Mouse (Mus musculus) midbrain, embryonic 11.5 days (tissue): ENCODE results near the gene Ccp110. TPM values are rescaled to one million over a fixed set of nuclear protein-coding genes. Genes with fewer than 3 reads are reported as not detected.
A peak's percentile ranks its signal among the peaks of the same experiment; 100 is the strongest.

ENCODE experiments used
- ATAC-seq: fragments of 200-750 bp; cut with Nextera tagmentation; 2 replicates; pipeline ENCODE4 v1.8.0; 2017; ENCODE audit warnings: moderate TSS enrichment, moderate library complexity; ENCODE audit not compliant: low FRiP score
- DNase-seq: peaks from one replicate; pipeline ENCODE4 v3.0.0; 2015; ENCODE audit warnings: low spot score; ENCODE audit errors: missing footprints
- H3K27ac ChIP-seq: fragments of 300-500 bp; sonication (generic); 2 replicates; pipeline ENCODE4 v1.5.1; 2014; ENCODE audit warnings: low read depth, low read length
- H3K27me3 ChIP-seq: fragments of 300-500 bp; sonication (generic); 2 replicates; pipeline ENCODE4 v1.6.1; 2014; ENCODE audit warnings: mild to moderate bottlenecking, low read length, moderate library complexity, mixed read lengths; ENCODE audit not compliant: control insufficient read depth, insufficient read depth
- H3K36me3 ChIP-seq: fragments of 300-500 bp; sonication (generic); 2 replicates; pipeline ENCODE4 v1.6.1; 2014; ENCODE audit warnings: mild to moderate bottlenecking, low read length, moderate library complexity, mixed read lengths; ENCODE audit not compliant: control insufficient read depth, insufficient read depth
- H3K4me1 ChIP-seq: fragments of 300-500 bp; sonication (generic); 2 replicates; pipeline ENCODE4 v1.6.1; 2014; ENCODE audit warnings: low read length; ENCODE audit not compliant: control insufficient read depth, insufficient read depth
- H3K4me2 ChIP-seq: fragments of 300-500 bp; sonication (generic); 2 replicates; pipeline ENCODE4 v1.6.1; 2014; ENCODE audit warnings: mild to moderate bottlenecking, moderate library complexity
- H3K4me3 ChIP-seq: fragments of 300-500 bp; sonication (generic); 2 replicates; pipeline ENCODE4 v1.5.1; 2014; ENCODE audit warnings: low read depth, low read length
- H3K9ac ChIP-seq: fragments of 300-500 bp; sonication (generic); 2 replicates; pipeline ENCODE4 v1.6.1; 2014; ENCODE audit warnings: low read length
- H3K9me3 ChIP-seq: fragments of 300-500 bp; sonication (generic); 2 replicates; pipeline ENCODE4 v1.6.1; 2016; ENCODE audit warnings: low read length; ENCODE audit not compliant: control insufficient read depth
- WGBS: fragments of 180-500 bp; shearing (Covaris S2); extraction: QIAGEN DNeasy Blood & Tissue Kit; methylation state at CpG from one replicate; pipeline ENCODE4 v1.1.7; 2014; 5-methylcytosine and 5-hydroxymethylcytosine counted together
- polyA plus RNA-seq: library from polyadenylated mRNA; unstranded; fragments of >200 nt; fragmentation: Nextera tagmentation; extraction: Ambion mirVana; gene quantifications from 2 replicates; pipeline ENCODE4 v1.2.1, GENCODE M21; 2014

Ccp110 gene
- polyA plus RNA-seq, 1 experiment from 2014 or later: 24.0 TPM

DNA sequence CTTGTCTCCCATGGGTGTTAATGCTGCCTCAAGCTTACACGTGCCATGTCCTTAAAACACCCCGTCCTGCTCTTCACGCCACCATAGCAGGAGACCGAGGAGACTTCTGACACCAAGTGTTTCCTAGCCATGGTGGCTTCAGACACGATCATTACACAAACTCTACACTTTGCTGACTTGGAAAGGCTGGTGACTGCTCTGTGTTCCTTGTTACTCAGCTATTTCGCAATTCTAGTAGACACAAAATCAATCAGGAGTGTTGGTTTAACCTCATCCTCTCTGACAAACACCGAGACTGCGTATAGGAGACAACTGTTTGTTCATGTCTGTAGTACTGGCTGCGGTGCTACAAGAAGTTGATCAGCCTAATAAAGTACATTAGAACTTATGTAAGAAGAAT lies 13.5 kb upstream of the Ccp110 start:
- H3K4me3 ChIP-seq: no peak overlapping the region
- no peak for ATAC-seq
- H3K4me1 ChIP-seq: no peaks in the 10 kb centered on the region
- no peak overlapping the region for H3K27ac ChIP-seq
- H3K4me2 ChIP-seq: no peak overlapping the region
- no peak overlapping the region for H3K9ac ChIP-seq
- no peaks in the 10 kb centered on the region for H3K9me3 ChIP-seq
- DNase-seq: no peak
- H3K36me3 ChIP-seq: peaks cover 9% of the 10 kb centered on the region
- H3K27me3 ChIP-seq: no peaks in the 10 kb centered on the region
- WGBS: 94% methylated on average over 9 of the region's 9 CpGs

GRCm38 (mm10) chr7:118703144-118703561 lies 9.2 kb upstream of the Ccp110 start:
- no peak overlapping the region for H3K4me2 ChIP-seq
- H3K4me1 ChIP-seq: peaks cover 16% of the 10 kb centered on the region

DNA sequence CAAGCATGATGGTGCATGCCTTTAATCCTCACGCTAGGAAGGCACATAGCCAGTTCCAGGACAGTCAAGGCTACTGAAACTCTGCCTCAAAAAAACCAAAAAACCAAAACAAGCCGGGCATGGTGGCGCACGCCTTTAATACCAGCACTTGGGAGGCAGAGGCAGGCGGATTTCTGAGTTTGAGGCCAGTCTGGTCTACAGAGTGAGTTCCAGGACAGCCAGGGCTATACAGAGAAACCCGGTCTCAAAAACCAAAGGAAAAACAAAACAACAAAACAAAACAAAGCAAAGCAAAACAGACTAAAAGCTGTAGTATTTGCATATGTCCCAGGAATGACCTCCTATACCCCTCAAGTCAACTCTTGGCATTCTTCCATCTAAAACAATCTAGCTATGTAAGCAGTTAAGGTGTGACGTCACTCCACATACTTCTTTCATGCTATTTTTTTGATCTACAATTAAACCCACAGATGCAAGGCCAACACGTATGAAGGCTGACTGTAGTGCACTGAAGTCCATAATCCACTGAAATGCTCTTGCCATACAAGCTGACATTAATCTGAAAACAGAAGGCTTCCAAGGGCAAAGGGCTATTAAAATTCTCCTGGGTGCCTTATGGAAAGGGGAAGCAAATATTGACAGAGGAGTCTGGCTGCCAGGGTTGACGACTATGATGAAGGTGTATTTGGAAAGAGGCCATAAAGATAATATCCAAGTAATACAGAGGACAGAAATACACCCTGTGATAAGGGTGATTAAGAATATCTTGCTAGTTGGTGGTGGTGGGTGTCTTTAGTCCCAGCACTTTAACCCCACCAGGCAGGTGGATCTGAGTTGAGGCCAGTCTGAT lies 8.1 kb upstream of the Ccp110 start:
- H3K4me3 ChIP-seq: peak overlapping the region; percentile 89
- peak overlapping the region; percentile 6; the same call in 1 of the 2 replicates for H3K9ac ChIP-seq
- no peaks in the 10 kb centered on the region for H3K36me3 ChIP-seq
- no peak overlapping the region for H3K27ac ChIP-seq
- DNase-seq: no peak
- peak overlapping the region; percentile 85 for H3K4me2 ChIP-seq
- H3K27me3 ChIP-seq: no peaks in the 10 kb centered on the region
- 82% methylated on average over 9 of the region's 9 CpGs for WGBS
- H3K9me3 ChIP-seq: no peaks in the 10 kb centered on the region
- H3K4me1 ChIP-seq: peaks cover 16% of the 10 kb centered on the region
- no peak for ATAC-seq

More at GRCm38 (mm10) chr7:118703144-118703561, 9.2 kb upstream of the Ccp110 start:
- no peak for DNase-seq
- no peaks in the 10 kb centered on the region for H3K9me3 ChIP-seq
- no peak overlapping the region for H3K9ac ChIP-seq
- no peak overlapping the region for H3K4me3 ChIP-seq
- H3K27ac ChIP-seq: no peak overlapping the region
- 96% methylated on average over 15 of the region's 15 CpGs for WGBS
- peaks cover 2% of the 10 kb centered on the region; the same call in 1 of the 2 replicates for H3K36me3 ChIP-seq
- H3K27me3 ChIP-seq: no peaks in the 10 kb centered on the region
- ATAC-seq: no peak

DNA sequence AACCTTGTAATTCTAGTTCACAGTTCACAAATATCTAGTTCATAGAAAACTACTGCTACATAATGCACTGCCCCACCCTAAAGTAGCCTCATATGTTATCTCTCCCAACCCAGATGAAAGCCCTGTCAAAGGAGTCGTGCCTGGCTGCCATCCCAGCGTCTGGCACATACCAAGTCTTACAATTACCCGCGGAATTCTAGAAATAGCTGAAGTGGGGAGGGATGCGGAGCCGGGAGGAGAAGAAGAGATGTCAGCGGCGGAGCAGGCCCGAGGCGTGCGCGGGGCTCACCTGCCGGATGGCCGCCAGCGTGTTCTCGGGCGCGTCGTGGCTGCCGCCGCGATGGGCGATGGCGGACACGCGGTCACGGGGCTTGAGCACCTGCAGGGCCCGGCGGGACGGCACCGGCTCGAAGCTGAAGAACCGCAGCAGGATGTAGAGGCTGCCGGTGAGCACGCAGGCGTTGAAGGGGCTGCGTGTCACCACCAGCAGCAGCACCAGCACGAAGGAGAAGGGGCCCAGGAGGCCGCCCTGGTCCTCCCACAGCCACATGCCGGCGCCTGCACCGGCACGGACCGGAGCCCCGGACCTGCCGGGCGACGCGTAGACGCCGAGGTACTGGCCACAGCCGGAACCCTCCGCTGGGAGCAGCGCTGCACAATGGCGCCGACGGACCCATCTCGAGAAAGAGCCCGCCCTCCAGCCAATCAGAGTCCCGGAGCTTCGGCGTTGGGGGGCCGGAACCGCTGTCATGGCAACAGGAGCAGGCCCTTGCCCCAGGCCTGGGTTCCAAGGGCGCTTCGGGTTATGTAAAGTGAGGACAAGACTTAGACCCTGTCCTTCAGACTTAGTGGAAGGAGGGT lies 7.0 kb upstream of the Ccp110 start, which contains the start of gene Gde1:
TSS of gene Gde1 (minus strand) at position 678 of the 861 bp plus-strand sequence.
- H3K9me3 ChIP-seq: no peaks in the 10 kb centered on the region
- H3K36me3 ChIP-seq: no peaks in the 10 kb centered on the region
- H3K4me3 ChIP-seq: peak within 1 kb of the TSS; percentile 89
- H3K4me2 ChIP-seq: peak within 1 kb of the TSS; percentile 85
- peak; percentile 99 for DNase-seq
- under 1% methylated on average over 66 of the region's 66 CpGs for WGBS
- peak within 1 kb of the TSS; percentile 95 for H3K9ac ChIP-seq
- peak within 1 kb of the TSS; percentile 71 for H3K27ac ChIP-seq
- peak; percentile 98 for ATAC-seq
- peaks cover 16% of the 10 kb centered on the region for H3K4me1 ChIP-seq
- H3K27me3 ChIP-seq: no peaks in the 10 kb centered on the region

DNA sequence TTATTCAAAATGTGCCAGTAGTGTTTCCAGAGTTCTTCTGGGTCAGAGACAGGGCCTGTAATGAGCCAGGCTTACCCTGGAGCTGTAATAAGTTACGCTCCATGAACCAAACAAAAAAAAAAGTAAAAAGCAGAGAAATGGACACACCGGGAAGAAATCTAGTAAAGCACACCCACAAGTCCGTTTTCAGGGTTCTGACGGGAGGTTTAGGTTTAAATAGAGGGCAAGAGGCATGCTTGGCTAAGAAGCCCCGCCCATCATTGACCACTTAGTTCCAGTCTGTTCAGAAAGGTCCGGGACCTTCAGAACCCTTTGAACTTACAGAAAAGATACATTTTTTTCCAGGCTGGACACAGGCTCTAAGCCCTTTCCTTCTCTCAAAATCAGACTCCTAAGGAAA lies 6.3 kb upstream of the Ccp110 start:
- H3K4me1 ChIP-seq: peaks cover 16% of the 10 kb centered on the region
- peak overlapping the region; percentile 85 for H3K4me2 ChIP-seq
- no peaks in the 10 kb centered on the region for H3K27me3 ChIP-seq
- ATAC-seq (no peak), DNase-seq (no peak)
- 28% methylated on average over 6 of the region's 6 CpGs for WGBS
- no peaks in the 10 kb centered on the region for H3K9me3 ChIP-seq
- no peaks in the 10 kb centered on the region for H3K36me3 ChIP-seq
- peak overlapping the region; percentile 89; the same call in 1 of the 2 replicates for H3K4me3 ChIP-seq
- H3K27ac ChIP-seq: no peak overlapping the region; the same call in 1 of the 2 replicates
- peak overlapping the region; percentile 95; the same call in 1 of the 2 replicates for H3K9ac ChIP-seq

GRCm38 (mm10) chr7:118706488-118706887 lies 5.9 kb upstream of the Ccp110 start:
- Histone ChIP-seq H3K9ac (no peak overlapping the region), H3K4me1 (peaks cover 16% of the 10 kb centered on the region), H3K9me3 (no peaks in the 10 kb centered on the region), H3K36me3 (no peaks in the 10 kb centered on the region), H3K4me2 (no peak overlapping the region), H3K4me3 (no peak overlapping the region), H3K27me3 (no peaks in the 10 kb centered on the region), H3K27ac (no peak overlapping the region)
- no peak for DNase-seq
- no peak for ATAC-seq
- 85% methylated on average over 5 of the region's 5 CpGs for WGBS

DNA sequence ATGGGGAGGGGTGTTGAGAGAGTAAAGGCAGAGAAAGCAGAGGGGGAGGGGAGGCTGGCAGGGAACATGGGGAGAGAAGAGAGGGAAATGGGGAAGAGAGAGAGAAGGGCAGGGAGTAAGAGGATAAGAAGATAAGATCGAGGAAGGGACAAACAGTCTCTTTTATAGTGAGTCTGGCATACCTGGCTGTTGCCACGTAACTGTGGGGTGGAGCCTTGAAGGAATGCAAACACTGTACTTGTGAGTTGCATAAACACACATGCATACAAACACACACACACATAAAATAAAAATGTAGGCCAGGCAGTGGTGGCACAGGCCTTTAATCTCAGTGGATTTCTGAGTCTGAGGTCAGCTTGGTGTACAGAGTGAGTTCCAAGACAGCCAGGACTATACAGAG lies 5.1 kb upstream of the Ccp110 start:
- no peaks in the 10 kb centered on the region for H3K9me3 ChIP-seq
- H3K4me1 ChIP-seq: peaks cover 16% of the 10 kb centered on the region
- 90% methylated on average over 2 of the region's 2 CpGs for WGBS
- no peak overlapping the region for H3K4me2 ChIP-seq
- H3K27me3 ChIP-seq: no peaks in the 10 kb centered on the region
- no peak overlapping the region for H3K9ac ChIP-seq
- H3K27ac ChIP-seq: no peak overlapping the region
- H3K4me3 ChIP-seq: no peak overlapping the region
- no peak for ATAC-seq
- H3K36me3 ChIP-seq: no peaks in the 10 kb centered on the region
- no peak for DNase-seq

GRCm38 (mm10) chr7:118708002-118708401 lies 4.3 kb upstream of the Ccp110 start:
- Histone ChIP-seq H3K4me3 (no peak overlapping the region), H3K27me3 (no peaks in the 10 kb centered on the region), H3K36me3 (no peaks in the 10 kb centered on the region), H3K9me3 (no peaks in the 10 kb centered on the region), H3K9ac (no peak overlapping the region), H3K4me2 (no peak overlapping the region), H3K4me1 (peaks cover 17% of the 10 kb centered on the region), H3K27ac (no peak overlapping the region)
- 87% methylated on average over 4 of the region's 4 CpGs for WGBS
- no peak for ATAC-seq
- no peak for DNase-seq
